ENCODE assay signal across 8 mouse cellular contexts in the genomic region with DNA sequence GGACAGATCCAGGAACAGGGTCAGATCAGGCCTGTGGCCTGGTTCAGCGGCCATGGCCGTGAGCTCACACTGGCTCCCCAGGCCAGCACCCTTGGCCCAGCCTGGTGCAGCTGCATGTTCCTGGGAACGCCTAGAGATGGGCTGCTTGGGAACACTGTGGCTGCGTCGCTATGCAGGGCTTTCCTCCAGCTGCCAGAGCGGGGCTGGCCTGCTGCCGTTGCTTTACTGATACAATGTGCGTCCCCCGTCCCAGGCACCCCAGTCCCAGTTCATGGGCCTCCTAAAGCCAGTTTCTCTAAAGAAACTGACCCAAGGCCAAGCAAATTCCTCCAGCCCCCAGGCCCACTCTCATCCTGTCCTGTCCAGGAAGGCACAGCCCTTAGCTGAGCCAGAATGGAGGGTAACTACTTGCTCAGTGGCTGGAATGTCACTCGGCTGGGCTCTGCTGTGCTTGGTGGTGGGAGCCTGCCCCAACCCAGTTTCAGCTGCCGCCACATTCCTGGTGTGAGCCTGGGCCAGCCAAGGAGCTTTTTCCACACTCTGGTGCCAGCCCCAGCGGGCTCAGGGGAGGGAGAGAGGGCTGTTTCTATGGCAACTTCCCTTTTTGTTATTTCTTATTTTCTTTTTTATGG. TPM values are rescaled to one million over a fixed set of nuclear protein-coding genes. Genes with fewer than 3 reads are reported as not detected.
A peak's percentile ranks its signal among the peaks of the same experiment; 100 is the strongest.
DNase-seq lines count a peak whose midpoint lies in the region; ATAC-seq and TF ChIP-seq lines count a peak whose summit lies in the region.

No protein-coding gene starts in this region.

- DNase-seq in NIH3T3 (ENCODE audit: low read depth), result peak; percentile 79
- DNase-seq in embryo, embryonic 11 days, result peak; percentile 81
- peak; percentile 75 to 88 for DNase-seq in gastrocnemius, postnatal 4 days (ENCODE audit: low spot score in 2 of 2)
- DNase-seq in intestine, embryonic 14.5 days (ENCODE audit: low spot score), result peak; percentile 80
- DNase-seq in limb, embryonic 10.5 days (ENCODE audit: low spot score), result peak; percentile 72
- peak; percentile 64 for DNase-seq in stomach, postnatal 0 days (ENCODE audit: low spot score)

- no peaks in the 10 kb centered on the region for H3K36me3 ChIP-seq in intestine, embryonic 14.5 days (ENCODE audit: control insufficient read depth, insufficient read depth, low read length)
- no peaks in the 10 kb centered on the region for H3K36me3 ChIP-seq in limb, embryonic 10.5 days
- no peaks in the 10 kb centered on the region for H3K36me3 ChIP-seq in midbrain, embryonic 13.5 days
- no peaks in the 10 kb centered on the region for H3K36me3 ChIP-seq in stomach, postnatal 0 days (ENCODE audit: control insufficient read depth, insufficient read depth, low read length)

- H3K4me3 ChIP-seq in intestine, embryonic 14.5 days (ENCODE audit: low read depth, low read length), result no peak overlapping the region
- H3K4me3 ChIP-seq in limb, embryonic 10.5 days, result peak overlapping the region; percentile 8; the same call in 1 of the 2 replicates
- H3K4me3 ChIP-seq in midbrain, embryonic 13.5 days (replicated peaks), result no peak overlapping the region
- no peak overlapping the region for H3K4me3 ChIP-seq in stomach, postnatal 0 days (ENCODE audit: low read depth, low read length)

- H3K27me3 ChIP-seq in intestine, embryonic 14.5 days (replicated peaks; ENCODE audit: control insufficient read depth, insufficient read depth, low read length), result no peaks in the 10 kb centered on the region
- H3K27me3 ChIP-seq in limb, embryonic 10.5 days (ENCODE audit: low read depth, poor library complexity, severe bottlenecking), result 0 out of 2 replicates have a peak, but pooled peaks cover under 1% of the 10 kb centered on the region
- 0 out of 2 replicates have a peak, but pooled peaks cover 4% of the 10 kb centered on the region for H3K27me3 ChIP-seq in midbrain, embryonic 13.5 days
- H3K27me3 ChIP-seq in stomach, postnatal 0 days (ENCODE audit: control insufficient read depth, insufficient read depth, low read length), result no peaks in the 10 kb centered on the region

- peak overlapping the region; percentile 39 for H3K9ac ChIP-seq in intestine, embryonic 14.5 days (ENCODE audit: low read length)
- H3K9ac ChIP-seq in midbrain, embryonic 13.5 days (replicated peaks), result peak overlapping the region; percentile 37
- peak overlapping the region; percentile 43 for H3K9ac ChIP-seq in stomach, postnatal 0 days (ENCODE audit: low read length)

- H3K4me2 ChIP-seq in intestine, embryonic 14.5 days (ENCODE audit: low read length), result peak overlapping the region; percentile 15; the same call in 1 of the 2 replicates
- H3K4me2 ChIP-seq in midbrain, embryonic 13.5 days (replicated peaks), result no peak overlapping the region
- no peak overlapping the region for H3K4me2 ChIP-seq in stomach, postnatal 0 days (replicated peaks; ENCODE audit: low read depth)

- TF ChIP-seq CTCF in stomach, postnatal 0 days (IDR thresholded peaks at IDR 0.05; ENCODE audit: low read depth), result no peak

- H3K27ac ChIP-seq in intestine, embryonic 14.5 days (ENCODE audit: low read depth), result peak overlapping the region; percentile 98
- peak overlapping the region; percentile 89 for H3K27ac ChIP-seq in limb, embryonic 10.5 days
- peak overlapping the region; percentile 80 for H3K27ac ChIP-seq in midbrain, embryonic 13.5 days
- peak overlapping the region; percentile 94 for H3K27ac ChIP-seq in stomach, postnatal 0 days (replicated peaks)

- no peaks in the 10 kb centered on the region for H3K9me3 ChIP-seq in intestine, embryonic 14.5 days (ENCODE audit: control insufficient read depth, low read length)
- no peaks in the 10 kb centered on the region for H3K9me3 ChIP-seq in limb, embryonic 10.5 days (replicated peaks)
- no peaks in the 10 kb centered on the region for H3K9me3 ChIP-seq in midbrain, embryonic 13.5 days
- no peaks in the 10 kb centered on the region for H3K9me3 ChIP-seq in stomach, postnatal 0 days (ENCODE audit: control insufficient read depth, low read length)

- WGBS in intestine, embryonic 14.5 days, result 23% methylated on average over 12 of the region's 12 CpGs
- WGBS in limb, embryonic 10.5 days, result 59% methylated on average over 12 of the region's 12 CpGs
- WGBS in midbrain, embryonic 13.5 days, result 25% methylated on average over 12 of the region's 12 CpGs
- 29% methylated on average over 12 of the region's 12 CpGs for WGBS in stomach, postnatal 0 days

- ATAC-seq in intestine, embryonic 14.5 days (replicated peaks; ENCODE audit: low FRiP score, low TSS enrichment, low read depth), result peak; percentile 65
- peak; percentile 82 for ATAC-seq in midbrain, embryonic 13.5 days
- peak; percentile 66 for ATAC-seq in stomach, postnatal 0 days (ENCODE audit: low FRiP score, low TSS enrichment)
- ATAC-seq in erythroid progenitor cell, adult 5-6 weeks (replicated peaks; ENCODE audit: low FRiP score, poor library complexity, severe bottlenecking), result no peak

- H3K4me1 ChIP-seq in intestine, embryonic 14.5 days (replicated peaks; ENCODE audit: control insufficient read depth, insufficient read depth, low read length), result peaks cover 29% of the 10 kb centered on the region
- H3K4me1 ChIP-seq in limb, embryonic 10.5 days, result peaks cover 58% of the 10 kb centered on the region
- H3K4me1 ChIP-seq in midbrain, embryonic 13.5 days (replicated peaks), result peaks cover 32% of the 10 kb centered on the region
- peaks cover 24% of the 10 kb centered on the region for H3K4me1 ChIP-seq in stomach, postnatal 0 days (replicated peaks; ENCODE audit: control insufficient read depth, insufficient read depth)

- TF ChIP-seq EP300 in stomach, postnatal 0 days (optimal IDR thresholded peaks at IDR 0.05), result no peak

RNA-seq across cellular contexts. Expression of a gene that starts 57.6 kb away (rescaled TPM):
- 1 to 10 TPM; 3.9 to 4.4 TPM for total RNA-seq in gastrocnemius, postnatal 4 days (2021)
- polyA plus RNA-seq in intestine, embryonic 14.5 days (2014; fragmentation: Nextera tagmentation; extraction: Ambion mirVana), result 3.8 and 5.5 TPM in 2 replicates
- polyA plus RNA-seq in limb, embryonic 10.5 days (2016; fragmentation: Nextera tagmentation; extraction: Ambion mirVana), result 3.5 and 6.5 TPM in 2 replicates
- 6.0 and 8.9 TPM in 2 replicates for polyA plus RNA-seq in midbrain, embryonic 13.5 days (2015; fragmentation: Nextera tagmentation; extraction: Ambion mirVana)
- 3.2 and 3.6 TPM in 2 replicates for polyA plus RNA-seq in stomach, postnatal 0 days (2015; fragmentation: Nextera tagmentation; extraction: Ambion mirVana)
- 2.5 TPM in 1 of 2 replicates, not detected in the other for total RNA-seq in erythroid progenitor cell, adult 5-6 weeks (2015; ENCODE audit: low replicate concordance)
- 0.08 TPM in 1 of 2 replicates, not detected in the other for total RNA-seq in erythroid progenitor cell, adult 5-6 weeks (2017; ENCODE audit: low replicate concordance)

RNA-seq across cellular contexts. Expression of a gene that starts 57.8 kb away (rescaled TPM):
- total RNA-seq in gastrocnemius, postnatal 4 days (2021), result 10 to 100 TPM; 61.1 to 63.1 TPM
- polyA plus RNA-seq in intestine, embryonic 14.5 days (2014; fragmentation: Nextera tagmentation; extraction: Ambion mirVana), result 188 and 191 TPM in 2 replicates
- polyA plus RNA-seq in limb, embryonic 10.5 days (2016; fragmentation: Nextera tagmentation; extraction: Ambion mirVana), result 133 and 142 TPM in 2 replicates
- polyA plus RNA-seq in midbrain, embryonic 13.5 days (2015; fragmentation: Nextera tagmentation; extraction: Ambion mirVana), result 121 and 124 TPM in 2 replicates
- 182 and 185 TPM in 2 replicates for polyA plus RNA-seq in stomach, postnatal 0 days (2015; fragmentation: Nextera tagmentation; extraction: Ambion mirVana)
- total RNA-seq in erythroid progenitor cell, adult 5-6 weeks (2015; ENCODE audit: low replicate concordance), result 43.6 and 74.2 TPM in 2 replicates
- 48.6 and 57.6 TPM in 2 replicates for total RNA-seq in erythroid progenitor cell, adult 5-6 weeks (2017; ENCODE audit: low replicate concordance)
